Mouse (Mus musculus) Patski (cell line): ENCODE measurements around the gene Hamp. TPM values are rescaled to one million over a fixed set of nuclear protein-coding genes. Genes with fewer than 3 reads are reported as not detected.
"Not testable (repeated sequence)": the region's sequence is repeated elsewhere in the genome, so short reads cannot be mapped to it uniquely, and the experiment has no call there.

ENCODE experiments used
- ATAC-seq: fragments of 100-300 bp; one replicate; pipeline ENCODE4 v1.8.0; 2021
- CTCF ChIA-PET: fragments of 350-600 bp; sonication (Branson Sonifier 250); formaldehyde crosslinking; loops from one replicate; lab custom pipeline; 2022; ENCODE audit warnings: inconsistent platforms; lab: Charles Lee
- POLR2A ChIA-PET: fragments of 350-600 bp; sonication (Branson Sonifier 250); formaldehyde crosslinking; loops from one replicate; lab custom pipeline; 2022; ENCODE audit warnings: antibody characterized with exemption, inconsistent platforms; lab: Charles Lee
- DNase-seq: peaks from one replicate; pipeline ENCODE4 v3.0.0-alpha.2; 2011; ENCODE audit warnings: low read depth, low spot score
- H3K27me3 ChIP-seq: fragments of 371-371 bp; one replicate; pipeline ENCODE4 v1.5.1; 2021
- CTCF ChIP-seq: fragments of 100-300 bp; IDR thresholded peaks from one replicate; pipeline ENCODE4 v1.5.1; 2021
- in situ Hi-C: fragments of 300-500 bp; cut with MboI; formaldehyde crosslinking; loops from 3 replicates; pipeline ENCODE4 v1.11.1; 2018; ENCODE audit warnings: low pct_unique_long_range_greater_than_20kb, mixed read lengths
- polyA plus RNA-seq: library from polyadenylated mRNA; unstranded; gene quantifications from one replicate; pipeline ENCODE4 v1.2.3, GENCODE M21; 2021

The Hamp gene
- polyA plus RNA-seq, 1 experiment from 2014 or later = not detected

DNA sequence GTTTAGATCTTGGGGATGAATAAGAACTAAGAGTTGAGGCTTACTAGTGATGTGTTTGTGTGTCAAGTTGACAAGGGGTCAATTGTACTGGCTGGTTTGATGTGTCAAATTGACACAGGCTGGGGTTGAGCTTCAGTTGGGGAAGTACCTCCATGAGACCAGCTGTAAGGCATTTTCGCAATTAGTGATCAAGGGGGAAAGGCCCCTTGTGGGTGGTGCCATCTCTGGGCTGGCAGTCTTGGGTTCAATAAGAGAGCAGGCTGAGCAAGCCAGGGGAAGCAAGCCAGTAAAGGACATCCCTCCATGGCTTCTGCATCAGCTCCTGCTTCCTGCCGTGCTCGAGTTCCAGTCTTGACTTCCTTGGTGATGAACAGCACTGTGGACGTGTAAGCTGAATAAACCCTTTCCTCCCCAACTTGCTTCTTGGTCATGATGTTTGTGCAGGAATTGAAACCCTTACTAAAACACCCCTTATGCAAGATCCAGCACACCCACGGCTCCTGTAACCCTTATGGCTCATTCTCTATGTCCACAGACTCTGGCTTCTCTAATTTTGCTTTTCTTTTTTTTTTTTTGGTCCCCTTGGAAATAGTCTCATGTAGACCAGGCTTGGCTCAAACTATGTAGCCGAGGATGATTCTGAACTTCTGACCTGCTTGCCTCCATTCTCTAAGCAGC, 8.3 kb downstream of the Hamp start:
- CTCF ChIA-PET, in situ Hi-C loops, DNase-seq, ATAC-seq, POLR2A ChIA-PET, H3K27me3 ChIP-seq: not testable (repeated sequence)

DNA sequence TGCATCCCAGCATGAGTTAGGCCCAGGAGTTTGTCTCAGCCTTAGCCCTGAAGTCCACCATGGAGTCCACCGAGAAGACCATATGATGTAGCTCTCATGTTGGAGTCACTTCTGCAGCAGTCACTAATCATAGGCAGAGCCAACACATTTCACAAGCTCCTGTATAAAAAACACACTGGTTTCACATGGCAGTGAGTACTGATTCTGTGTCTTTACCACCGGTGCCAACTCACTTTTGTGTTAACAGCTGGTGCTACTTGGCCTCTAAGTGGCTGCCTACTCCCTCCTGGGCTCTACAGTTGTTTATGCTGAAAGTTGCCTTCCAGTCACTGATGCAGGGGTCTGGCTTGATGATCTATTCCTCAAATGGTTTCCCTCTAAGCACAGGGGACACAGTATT, 19.3 kb downstream of the Hamp start, which contains the start of gene Hamp2:
Hamp2 (minus strand) TSS at position 101 of the 400 bp plus-strand sequence.
- in situ Hi-C loops, DNase-seq, ATAC-seq, H3K27me3 ChIP-seq, CTCF ChIA-PET: not testable (repeated sequence)
- POLR2A ChIA-PET = interaction anchor here (1.1 kb wide), 1 partner anchor 20 kb away, joined by 4 read pairs; no protein-coding TSS in a partner anchor

DNA sequence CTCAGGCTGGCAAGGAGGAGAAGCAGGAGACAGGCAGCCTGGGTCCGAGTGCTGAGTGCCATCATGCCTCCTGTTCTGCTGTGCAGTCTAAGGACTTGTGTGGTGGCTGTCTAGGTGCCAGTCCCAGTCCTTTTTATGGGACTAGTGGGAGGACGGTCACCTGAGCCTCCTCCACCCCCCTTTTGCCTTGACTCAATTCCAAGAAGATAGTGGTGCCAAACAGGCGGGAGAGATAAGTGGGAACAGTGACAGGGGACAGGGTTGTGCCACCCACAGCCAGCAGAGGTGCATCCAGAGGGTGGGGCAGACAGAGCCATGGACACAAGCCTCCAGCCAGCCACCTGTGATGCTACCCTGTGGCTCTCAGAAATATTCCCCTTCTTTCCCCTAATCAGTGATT, 19.8 kb downstream of the Hamp start:
- ChIA-PET POLR2A (interaction anchor here (1.1 kb wide), 1 partner anchor 21 kb away, joined by 4 read pairs; no protein-coding TSS in a partner anchor), CTCF (no interaction called here)
- no peak for ATAC-seq
- no peak for DNase-seq
- no peaks in the 10 kb centered on the region for H3K27me3 ChIP-seq
- no peak for TF ChIP-seq CTCF
- in situ Hi-C loops = no loop called here

DNA sequence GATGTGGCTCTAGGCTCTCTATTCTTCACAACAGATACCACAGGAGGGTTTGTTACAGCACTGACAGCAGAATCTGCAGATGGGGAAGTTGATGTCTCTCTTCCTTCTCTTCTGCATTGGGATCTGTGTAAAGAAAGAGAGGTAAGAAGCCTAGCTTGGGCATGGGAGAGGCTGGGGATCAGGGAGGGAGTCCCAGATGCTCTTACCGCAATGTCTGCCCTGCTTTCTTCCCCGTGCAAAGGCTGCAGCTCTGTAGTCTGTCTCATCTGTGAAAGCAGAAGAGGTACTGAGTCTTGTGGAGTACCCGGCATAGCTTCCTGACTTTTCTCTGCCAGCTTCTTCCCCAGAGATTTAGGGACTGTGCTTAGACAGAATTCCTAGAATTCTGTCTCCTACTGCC, 21.3 kb downstream of the Hamp start:
- CTCF ChIA-PET, ATAC-seq, in situ Hi-C loops, H3K27me3 ChIP-seq, DNase-seq, POLR2A ChIA-PET: not testable (repeated sequence)

DNA sequence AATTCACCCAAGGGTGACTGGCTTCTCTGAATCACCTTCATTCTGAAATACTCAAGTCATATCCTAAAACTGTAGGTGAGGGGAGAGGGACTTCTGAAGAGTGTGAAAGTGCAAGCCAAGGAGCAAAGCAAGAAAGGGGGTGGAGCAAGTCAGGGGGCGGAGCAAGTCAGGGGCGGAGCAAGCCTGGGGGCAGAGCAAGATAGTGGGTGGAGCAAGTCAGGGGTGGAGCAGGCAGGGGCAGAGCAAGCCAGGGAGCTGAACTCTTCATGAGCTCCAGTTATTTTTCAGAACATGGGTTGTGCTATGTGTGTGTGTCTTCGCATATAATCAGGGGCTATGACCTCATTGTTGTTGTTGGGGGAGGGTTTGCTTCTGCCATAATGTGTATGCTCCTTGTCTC, 23.6 kb downstream of the Hamp start:
- DNase-seq = no peak
- ATAC-seq = no peak
- ChIA-PET POLR2A (no interaction called here), CTCF (no interaction called here)
- in situ Hi-C loops = no loop called here
- no peak for TF ChIP-seq CTCF
- peaks cover 8% of the 10 kb centered on the region for H3K27me3 ChIP-seq

DNA sequence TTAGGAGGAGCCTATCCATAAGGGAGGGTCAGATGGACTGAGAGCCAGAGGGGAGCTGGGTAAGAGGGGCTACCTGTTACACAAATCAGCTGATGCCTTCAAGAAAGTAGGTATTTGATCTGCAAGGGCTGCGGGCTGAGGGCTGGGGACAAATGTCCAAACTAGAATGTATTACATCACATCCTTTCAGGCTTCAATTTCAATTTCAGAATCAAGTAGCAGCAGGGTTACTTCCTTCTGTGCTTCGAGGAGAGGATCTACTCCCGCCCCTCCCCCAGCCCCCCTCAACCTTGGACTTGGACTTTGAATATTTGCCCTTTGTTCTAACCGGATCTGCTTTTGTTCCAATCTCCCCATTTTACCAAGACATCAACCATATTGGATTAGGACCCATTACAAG, 26.6 kb downstream of the Hamp start:
- ATAC-seq (no peak), DNase-seq (no peak)
- in situ Hi-C loops = no loop called here
- ChIA-PET CTCF (no interaction called here), POLR2A (no interaction called here)
- no peak for TF ChIP-seq CTCF
- H3K27me3 ChIP-seq = peaks cover 23% of the 10 kb centered on the region

DNA sequence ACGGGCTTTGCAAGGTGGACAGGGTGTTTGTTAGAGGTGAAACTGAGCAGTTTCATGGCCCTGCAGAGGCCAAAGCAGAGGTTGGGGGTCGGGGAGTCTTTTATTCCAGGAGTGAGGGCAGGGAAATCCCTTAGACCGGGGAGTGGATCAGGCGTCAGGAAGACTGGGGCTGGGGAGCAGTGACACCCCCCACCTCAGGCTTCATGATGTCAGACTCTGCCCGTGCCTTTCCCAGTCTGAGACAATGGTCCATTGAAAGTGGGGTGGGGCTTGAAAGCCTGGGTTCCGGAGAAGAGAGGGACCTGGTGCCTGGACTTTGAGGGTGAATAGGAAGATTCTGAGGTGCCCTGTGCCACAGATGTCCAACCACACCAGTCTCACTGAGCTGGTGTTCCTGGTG, 27.1 kb downstream of the Hamp start:
- CTCF ChIA-PET = no interaction called here
- in situ Hi-C loops = no loop called here
- no peak for TF ChIP-seq CTCF
- DNase-seq (no peak), ATAC-seq (no peak)
- POLR2A ChIA-PET = no interaction called here
- H3K27me3 ChIP-seq = peaks cover 23% of the 10 kb centered on the region

DNA sequence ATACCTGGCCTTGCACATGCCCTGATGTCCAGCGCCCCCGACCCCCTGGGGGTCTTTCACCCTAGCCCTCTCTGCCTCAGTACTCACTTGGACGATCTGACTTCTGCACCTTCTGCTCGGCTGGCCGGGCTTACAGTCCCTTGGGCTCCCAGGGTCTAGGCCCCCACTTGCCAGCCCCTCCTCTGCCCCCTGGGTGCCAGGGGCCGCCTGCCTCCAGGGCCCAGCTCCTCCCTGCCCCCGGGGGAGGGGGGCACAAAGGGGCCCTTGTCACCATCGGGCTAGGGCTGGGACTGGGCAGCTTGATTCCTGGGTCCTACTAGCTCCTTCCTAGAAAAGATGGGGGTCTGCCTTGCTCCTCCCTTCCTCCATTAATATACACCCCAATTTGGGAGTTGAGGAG, 29.1 kb downstream of the Hamp start, which contains the start of gene Mag:
Mag (minus strand) TSS at position 142 of the 400 bp plus-strand sequence.
- CTCF ChIA-PET = no interaction called here
- DNase-seq (no peak), ATAC-seq (no peak)
- POLR2A ChIA-PET = no interaction called here
- in situ Hi-C loops = no loop called here
- peaks cover 23% of the 10 kb centered on the region for H3K27me3 ChIP-seq
- no peak for TF ChIP-seq CTCF

DNA sequence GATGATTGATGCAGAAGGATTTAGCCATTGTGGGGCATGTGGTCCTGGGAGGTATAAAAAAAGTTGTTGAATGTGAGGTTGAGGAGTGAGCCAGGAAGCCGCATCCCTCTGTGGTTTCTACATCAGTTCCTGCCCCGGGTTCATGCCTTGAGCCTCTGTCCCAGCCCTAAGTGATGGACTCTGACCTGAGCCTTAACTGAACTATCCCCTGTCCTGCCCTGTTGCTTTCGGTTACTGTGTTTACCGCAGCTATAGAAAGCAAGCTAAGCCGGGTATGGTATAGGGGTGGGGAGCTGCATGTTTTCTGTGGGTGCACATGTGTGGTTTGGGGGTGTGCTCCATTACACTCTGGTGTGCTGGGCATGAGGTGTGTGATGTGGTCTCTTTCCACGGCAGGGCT, 34.1 kb downstream of the Hamp start:
- no peak for TF ChIP-seq CTCF
- ChIA-PET POLR2A (no interaction called here), CTCF (interaction anchor here (1.0 kb wide), 1 partner anchor 139 kb away, joined by 3 read pairs; no protein-coding TSS in a partner anchor)
- ATAC-seq = no peak
- in situ Hi-C loops = no loop called here
- H3K27me3 ChIP-seq = peaks cover 26% of the 10 kb centered on the region
- no peak for DNase-seq

DNA sequence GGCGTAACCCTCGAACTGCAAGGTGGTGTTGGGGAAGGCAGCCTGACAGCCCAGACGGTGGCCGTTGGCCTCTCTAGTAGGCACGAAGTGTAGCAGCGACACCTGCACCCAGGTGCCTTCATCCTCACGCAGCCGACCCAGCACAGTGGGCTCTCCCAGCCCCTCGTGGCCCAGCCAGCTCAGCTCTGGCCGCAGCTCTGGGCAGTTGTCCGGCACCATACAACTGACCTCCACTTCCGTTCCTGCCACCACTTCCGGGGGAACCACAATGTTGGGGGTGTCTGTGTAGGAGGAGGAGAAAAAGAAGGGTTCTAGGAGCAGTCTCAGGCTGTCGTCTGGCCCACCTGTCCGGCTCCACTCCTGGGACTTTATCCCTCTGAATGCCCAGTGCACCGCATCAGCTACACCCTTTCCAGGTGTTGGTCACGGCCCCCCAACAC, 34.8 kb downstream of the Hamp start:
- in situ Hi-C loops = no loop called here
- peaks cover 22% of the 10 kb centered on the region for H3K27me3 ChIP-seq
- ChIA-PET POLR2A (no interaction called here), CTCF (no interaction called here)
- DNase-seq (no peak), ATAC-seq (no peak)
- TF ChIP-seq CTCF = no peak

DNA sequence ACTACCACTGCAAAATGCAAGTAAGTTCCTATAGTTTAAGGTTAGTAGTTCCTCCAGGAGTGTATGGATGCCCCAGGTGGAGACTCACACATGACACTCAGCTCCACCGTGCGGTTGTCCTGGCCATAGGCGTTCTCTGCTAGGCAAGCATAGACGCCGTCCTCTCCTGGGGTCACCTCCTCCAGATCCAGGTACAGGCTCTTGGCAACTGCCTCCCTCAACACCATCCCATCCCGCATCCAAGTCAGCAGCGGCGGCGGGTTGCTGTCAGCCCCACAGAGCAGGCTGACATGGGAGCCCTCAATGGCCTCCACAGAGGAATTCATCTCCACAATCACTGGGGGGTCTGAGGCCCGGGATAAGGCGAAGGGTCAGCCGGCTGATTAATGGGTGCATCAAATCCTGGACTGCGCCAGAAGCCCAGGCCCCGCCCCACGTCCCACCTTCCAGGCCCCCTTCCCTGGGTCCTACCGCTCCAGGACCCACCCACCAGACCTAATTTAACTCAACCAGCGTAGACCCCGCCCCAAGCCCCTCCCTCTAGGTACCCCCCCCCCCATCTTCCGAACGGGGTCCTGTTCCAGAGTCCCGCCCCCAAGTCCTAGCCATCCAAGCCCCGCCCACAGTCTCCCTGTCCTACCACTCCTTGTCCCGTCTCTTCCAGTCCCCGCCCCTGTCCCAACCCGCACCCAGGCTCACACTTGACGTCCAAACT, 35.4 kb downstream of the Hamp start:
- ATAC-seq = no peak
- no peak for DNase-seq
- TF ChIP-seq CTCF = no peak
- CTCF ChIA-PET = no interaction called here
- H3K27me3 ChIP-seq = peaks cover 16% of the 10 kb centered on the region
- POLR2A ChIA-PET = no interaction called here
- in situ Hi-C loops = no loop called here
